Mouse (Mus musculus) fat pad, adult 2 months (tissue): Measurements from ENCODE around the gene Olfr191.
"Not testable (repeated sequence)": the region's sequence is repeated elsewhere in the genome, so short reads cannot be mapped to it uniquely, and the experiment has no call there.

Experiments used
- DNase-seq: peaks from one replicate; pipeline ENCODE4 v3.0.0-alpha.2; 2011; ENCODE audit warnings: low read depth, low spot score; ENCODE audit errors: extremely low read depth

The Olfr191 gene

DNA sequence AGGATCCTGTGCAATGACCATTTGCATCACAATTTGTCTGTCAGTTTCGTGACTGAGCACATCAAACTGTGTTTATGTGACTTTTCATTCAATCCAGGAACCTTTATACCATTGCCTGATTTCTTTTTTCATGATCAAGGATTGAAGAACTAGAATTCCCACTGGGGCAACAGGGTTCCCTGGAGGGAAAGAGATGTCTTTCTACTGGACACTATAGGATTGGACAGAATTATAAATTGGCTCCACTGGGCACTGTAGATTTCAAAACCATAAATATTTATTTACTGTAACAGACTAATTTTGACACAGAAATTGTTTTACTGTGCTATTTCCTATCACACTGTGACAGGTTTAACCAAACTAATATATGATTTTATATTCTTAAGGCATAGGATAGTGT is at the start of gene Olfr191:
Olfr191 (minus strand) TSS at position 101 of the 400 bp plus-strand sequence.
- not testable (repeated sequence) for DNase-seq

- DNase-seq = no peak
Observed at GRCm38 (mm10) chr16:59130740-59131139, 41.1 kb upstream of the Olfr191 start.

DNA sequence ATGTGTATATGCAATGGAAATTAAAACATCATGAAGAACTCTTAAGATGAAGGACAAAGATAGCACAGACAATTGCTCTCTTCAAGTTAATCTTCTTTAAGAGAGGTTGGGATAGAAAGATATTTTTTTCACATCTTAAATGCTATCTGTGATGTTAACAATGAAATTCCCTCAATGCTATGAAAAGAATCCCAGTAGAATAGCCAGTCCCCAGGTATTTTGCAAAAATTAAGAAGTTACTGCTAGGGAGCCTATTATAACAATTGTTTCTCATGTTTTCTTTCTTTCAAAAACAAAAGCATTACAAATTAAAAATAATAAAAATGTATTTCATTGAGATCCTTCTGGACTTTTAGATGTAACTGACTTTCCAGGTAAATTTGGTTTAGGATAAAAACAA is 31.3 kb upstream of the Olfr191 start, which contains the start of gene Olfr194:
Olfr194 (minus strand) TSS at position 101 of the 400 bp plus-strand sequence.
- no peak for DNase-seq

DNA sequence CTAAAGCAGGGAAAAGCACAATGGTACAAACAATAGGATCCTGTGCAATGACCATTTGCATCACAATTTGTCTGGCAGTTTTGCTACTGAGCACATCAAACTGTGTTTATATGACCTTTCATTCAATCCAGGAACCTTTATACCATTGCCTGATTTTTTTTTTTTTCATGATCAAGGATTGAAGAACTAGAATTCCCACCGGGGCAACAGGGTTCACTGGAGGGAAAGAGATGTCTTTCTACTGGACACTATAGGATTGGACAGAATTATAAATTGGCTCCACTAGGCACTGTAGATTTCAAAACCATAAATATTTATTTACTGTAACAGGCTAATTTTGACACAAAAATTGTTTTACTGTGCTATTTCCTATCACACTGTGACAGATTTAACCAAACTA is 22.2 kb upstream of the Olfr191 start, which contains the start of gene Olfr193:
Olfr193 (minus strand) TSS at position 101 of the 400 bp plus-strand sequence.
- no peak for DNase-seq

DNA sequence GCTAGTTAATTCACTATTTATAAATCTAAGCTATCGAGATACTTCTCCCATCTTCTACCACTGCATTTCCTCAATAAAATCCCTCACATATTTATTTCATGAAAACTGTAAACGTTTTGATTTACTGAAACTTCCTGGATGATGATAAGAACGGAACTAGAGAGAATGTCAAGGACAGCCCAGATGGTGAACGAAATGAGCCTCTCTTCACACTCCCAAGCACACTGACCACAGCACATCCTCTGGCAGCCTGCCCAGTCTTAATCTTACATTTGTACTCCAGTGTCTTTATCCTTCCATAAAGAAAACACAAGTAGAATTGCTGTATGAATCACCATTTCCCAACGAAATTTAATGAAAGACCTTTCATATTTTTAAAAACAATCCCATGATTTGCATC is 18.9 kb upstream of the Olfr191 start:
- DNase-seq = not testable (repeated sequence)

- DNase-seq = no peak
Observed at GRCm38 (mm10) chr16:59105312-59105711, 15.7 kb upstream of the Olfr191 start.

DNA sequence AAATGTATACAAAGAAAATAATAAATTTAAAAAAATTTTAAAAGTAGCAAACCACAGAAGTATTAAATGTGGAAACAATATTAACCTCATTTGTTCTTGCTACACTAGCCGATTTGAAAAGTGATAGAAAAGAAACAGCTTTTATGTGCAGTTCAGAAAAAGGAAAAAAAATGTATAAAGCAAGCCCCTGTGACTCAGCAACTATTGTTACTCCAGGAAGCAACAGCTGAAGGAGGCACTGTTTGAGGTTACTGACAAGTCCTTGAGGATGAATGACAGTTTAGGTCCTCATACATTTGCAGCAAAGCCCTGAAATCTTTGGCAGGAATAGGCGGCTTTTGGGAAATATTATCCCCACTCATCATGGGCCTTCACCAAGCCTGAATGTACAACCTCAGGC is 8.5 kb downstream of the Olfr191 start:
- not testable (repeated sequence) for DNase-seq

DNA sequence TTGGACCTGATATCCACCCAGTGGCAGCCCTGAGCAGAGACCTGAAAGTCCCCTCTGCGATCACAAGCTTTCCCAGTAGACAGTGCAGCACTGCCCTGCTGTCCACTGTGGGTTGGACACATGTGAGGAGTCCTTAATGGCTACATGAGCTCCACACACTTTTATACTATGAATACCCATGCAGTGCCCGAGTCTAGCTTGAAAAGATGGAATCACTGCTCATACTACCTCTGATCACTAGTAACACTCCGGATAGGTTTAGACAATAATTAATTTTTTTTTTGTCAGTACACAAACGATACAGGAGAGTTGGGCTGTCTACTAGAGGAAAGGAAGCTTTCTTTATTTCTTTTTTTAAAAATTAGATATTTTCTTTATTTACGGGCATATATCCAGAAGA is 11.7 kb downstream of the Olfr191 start, which contains the start of gene Olfr190:
Olfr190 (minus strand) TSS at position 101 of the 400 bp plus-strand sequence.
- no peak for DNase-seq

GRCm38 (mm10) chr16:59073520-59073919 is 16.1 kb downstream of the Olfr191 start:
- DNase-seq = no peak

- no peak for DNase-seq
Observed at GRCm38 (mm10) chr16:59071755-59072154, 17.9 kb downstream of the Olfr191 start.

DNA sequence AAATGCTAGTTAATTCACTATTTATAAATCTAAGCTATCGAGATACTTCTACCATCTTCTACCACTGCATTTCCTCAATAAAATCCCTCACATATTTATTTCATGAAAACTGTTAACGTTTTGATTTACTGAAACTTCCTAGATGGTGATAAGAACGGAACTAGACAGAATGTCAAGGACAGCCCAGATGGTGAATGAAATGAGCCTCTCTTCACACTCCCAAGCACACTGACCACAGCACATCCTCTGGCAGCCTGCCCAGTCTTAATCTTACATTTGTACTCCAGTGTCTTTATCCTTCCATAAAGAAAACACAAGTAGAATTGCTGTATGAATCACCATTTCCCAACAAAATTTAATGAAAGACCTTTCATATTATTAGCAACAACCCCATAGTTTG is 27.2 kb downstream of the Olfr191 start:
- not testable (repeated sequence) for DNase-seq

DNA sequence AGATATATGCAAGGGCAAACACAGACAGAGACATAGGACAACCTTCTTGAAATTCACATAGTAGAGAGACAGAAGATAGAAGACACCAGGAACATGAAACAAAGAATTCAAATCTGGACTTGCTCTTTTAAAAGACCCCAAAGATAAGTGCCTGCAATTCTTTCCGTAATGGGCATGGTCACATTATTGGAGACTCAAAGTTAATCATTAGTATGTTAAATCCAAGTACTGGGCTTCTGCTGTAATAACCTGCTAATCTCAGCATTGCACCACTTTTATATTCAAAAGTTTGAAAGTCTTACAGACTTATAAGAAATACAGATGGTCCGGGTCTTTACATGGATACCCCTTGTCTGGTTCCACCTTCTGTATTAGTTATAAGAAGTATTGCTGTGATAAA is 40.3 kb downstream of the Olfr191 start:
- not testable (repeated sequence) for DNase-seq

GRCm38 (mm10) chr16:59048860-59049259 is 40.8 kb downstream of the Olfr191 start:
- no peak for DNase-seq

- no peak for DNase-seq
Observed at GRCm38 (mm10) chr16:59047579-59047978, 42.0 kb downstream of the Olfr191 start.

GRCm38 (mm10) chr16:59045835-59046234 is 43.8 kb downstream of the Olfr191 start:
- no peak for DNase-seq

- DNase-seq = no peak
Observed at GRCm38 (mm10) chr16:59039710-59040109, 49.9 kb downstream of the Olfr191 start, which contains the start of gene Olfr187. TSS of gene Olfr187 (minus strand) at chr16:59039767.
